Mouse (Mus musculus) intestine, postnatal 0 days (tissue): ENCODE results near the gene Sox15. TPM values are rescaled to one million over a fixed set of nuclear protein-coding genes. Genes with fewer than 3 reads are reported as not detected.

ENCODE experiments used
- ATAC-seq: fragments of 200-750 bp; cut with Nextera tagmentation; 2 replicates; pipeline ENCODE4 v1.8.0; 2017; ENCODE audit warnings: mild to moderate bottlenecking, moderate TSS enrichment, moderate library complexity
- H3K27ac ChIP-seq: fragments of 300-500 bp; sonication (generic); 2 replicates; pipeline ENCODE4 v1.5.1; 2014; ENCODE audit warnings: mild to moderate bottlenecking, low read depth, low read length, moderate library complexity
- H3K27me3 ChIP-seq: fragments of 300-500 bp; sonication (generic); replicated peaks from 2 replicates; pipeline ENCODE4 v1.6.1; 2014; ENCODE audit warnings: low read length, mixed read lengths; ENCODE audit not compliant: control insufficient read depth, insufficient read depth
- H3K36me3 ChIP-seq: fragments of 300-500 bp; sonication (generic); 2 replicates; pipeline ENCODE4 v1.6.1; 2014; ENCODE audit warnings: mild to moderate bottlenecking, moderate library complexity; ENCODE audit not compliant: control insufficient read depth, insufficient read depth
- H3K4me1 ChIP-seq: fragments of 300-500 bp; sonication (generic); replicated peaks from 2 replicates; pipeline ENCODE4 v1.6.1; 2014; ENCODE audit warnings: antibody characterized with exemption, low read length, mixed read lengths; ENCODE audit not compliant: control insufficient read depth, insufficient read depth
- H3K4me2 ChIP-seq: fragments of 300-500 bp; sonication (generic); replicated peaks from 2 replicates; pipeline ENCODE4 v1.6.1; 2014; ENCODE audit warnings: low read depth, mild to moderate bottlenecking, moderate library complexity
- H3K4me3 ChIP-seq: fragments of 300-500 bp; sonication (generic); 2 replicates; pipeline ENCODE4 v1.5.1; 2014; ENCODE audit warnings: low read depth, low read length
- H3K9ac ChIP-seq: fragments of 300-500 bp; sonication (generic); 2 replicates; pipeline ENCODE4 v1.6.1; 2014; ENCODE audit warnings: mild to moderate bottlenecking, low read depth, low read length
- H3K9me3 ChIP-seq: fragments of 300-500 bp; sonication (generic); 2 replicates; pipeline ENCODE4 v1.6.1; 2016; ENCODE audit warnings: mixed run types; ENCODE audit not compliant: control insufficient read depth
- CTCF ChIP-seq: sonication (generic); IDR thresholded peaks from 2 replicates; pipeline ENCODE4 v1.5.1; 2016; ENCODE audit warnings: low read depth, mild to moderate bottlenecking, control low read depth, antibody characterized with exemption, moderate library complexity
- WGBS: fragments of 180-500 bp; shearing (Covaris S2); extraction: QIAGEN DNeasy Blood & Tissue Kit; methylation state at CpG from one replicate; pipeline ENCODE4 v1.1.7; 2014; 5-methylcytosine and 5-hydroxymethylcytosine counted together
- polyA plus RNA-seq: library from polyadenylated mRNA; unstranded; fragments of >200 nt; fragmentation: Nextera tagmentation; extraction: Ambion mirVana; gene quantifications from 2 replicates; pipeline ENCODE4 v1.2.1, GENCODE M21; 2015

The Sox15 gene
- polyA plus RNA-seq, 1 experiment from 2014 or later: not detected

DNA sequence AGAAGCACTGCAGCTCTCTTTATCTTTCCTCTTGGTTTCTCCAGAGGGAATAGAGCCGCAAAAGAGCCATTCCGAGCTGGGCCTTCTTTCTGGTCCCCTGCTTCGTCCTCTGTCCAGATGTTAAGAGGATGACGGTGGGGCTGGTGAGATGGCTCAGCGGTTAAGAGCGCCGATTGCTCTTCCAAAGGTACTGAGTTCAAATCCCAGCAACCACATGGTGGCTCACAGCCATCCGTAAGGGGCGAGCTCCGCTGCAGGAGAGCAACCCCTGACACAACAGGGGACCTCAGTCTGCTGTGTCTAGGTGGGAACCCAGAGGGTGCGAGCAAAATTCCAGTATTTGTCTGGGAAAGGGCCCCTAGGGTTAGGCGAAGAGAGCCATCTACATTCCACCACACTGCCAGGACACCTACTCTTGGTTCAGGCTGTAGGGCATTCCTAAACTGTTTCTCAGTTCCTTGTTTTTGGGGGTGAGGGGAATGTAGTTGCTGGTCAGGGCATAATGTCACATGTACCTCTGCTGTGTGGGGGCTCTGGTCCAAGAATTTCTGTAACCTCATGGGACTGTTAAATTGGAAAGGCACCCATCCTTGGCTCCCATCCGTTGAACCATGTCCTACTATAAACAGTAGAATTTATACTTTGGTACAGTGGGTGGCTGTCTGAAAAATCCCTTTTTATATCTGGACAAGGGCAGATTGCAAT, 8.0 kb downstream of the Sox15 start:
- Histone ChIP-seq H3K9ac (peak overlapping the region; percentile 63), H3K4me3 (peak overlapping the region; percentile 50), H3K4me1 (0 out of 2 replicates have a peak, but pooled peaks cover 8% of the 10 kb centered on the region), H3K4me2 (peak overlapping the region; percentile 64), H3K27ac (peak overlapping the region; percentile 93), H3K9me3 (no peaks in the 10 kb centered on the region), H3K36me3 (peaks cover 52% of the 10 kb centered on the region), H3K27me3 (no peaks in the 10 kb centered on the region)
- no peak for ATAC-seq
- WGBS: 63% methylated on average over 13 of the region's 13 CpGs
- no peak for TF ChIP-seq CTCF

DNA sequence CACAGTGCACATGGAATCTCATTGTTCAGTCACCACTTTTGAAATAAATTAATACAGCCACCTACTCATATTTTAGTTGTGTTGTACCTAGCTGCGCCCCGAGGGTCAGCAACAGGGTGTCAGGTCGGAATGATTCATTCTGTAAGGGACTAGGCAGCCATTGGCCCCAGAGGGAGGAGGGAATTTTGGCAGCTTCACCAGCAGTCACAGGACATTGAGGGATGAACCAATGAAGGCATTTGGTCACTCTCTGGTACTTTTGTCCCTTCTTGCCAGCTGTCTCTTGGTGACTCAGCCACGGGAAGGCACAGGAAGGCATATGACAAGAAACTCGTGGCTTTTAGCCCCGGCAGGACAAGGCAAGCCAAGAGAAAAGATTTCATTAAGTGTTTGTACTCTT, 8.7 kb downstream of the Sox15 start:
- peaks cover 52% of the 10 kb centered on the region for H3K36me3 ChIP-seq
- H3K9me3 ChIP-seq: no peaks in the 10 kb centered on the region
- ATAC-seq: no peak
- no peak for TF ChIP-seq CTCF
- no peak overlapping the region for H3K4me3 ChIP-seq
- H3K27ac ChIP-seq: 0 out of 2 replicates have a peak overlapping the region, but pooled peaks have one; percentile 15
- 0 out of 2 replicates have a peak, but pooled peaks cover 8% of the 10 kb centered on the region for H3K4me1 ChIP-seq
- H3K9ac ChIP-seq: no peak overlapping the region
- H3K4me2 ChIP-seq: no peak overlapping the region
- no peaks in the 10 kb centered on the region for H3K27me3 ChIP-seq
- WGBS: 80% methylated on average over 6 of the region's 6 CpGs

DNA sequence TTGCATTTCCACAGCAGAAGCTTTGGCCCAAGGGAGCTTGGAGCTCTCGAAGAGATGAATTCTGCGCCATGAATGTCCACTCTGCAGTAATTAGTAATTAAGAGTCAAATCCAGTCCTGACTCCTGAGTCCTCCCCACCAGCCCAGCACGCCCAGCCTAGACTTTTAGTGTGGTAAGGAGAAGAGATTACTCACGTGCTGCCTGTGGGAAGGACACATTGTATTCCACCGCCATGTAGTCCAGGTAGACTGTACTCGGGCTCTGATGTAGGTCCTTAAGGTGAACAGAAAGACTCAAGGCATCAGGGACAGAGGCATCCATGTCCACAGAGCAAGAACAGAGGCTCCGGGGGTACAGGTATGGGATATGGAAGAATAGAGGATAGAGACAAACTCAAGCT, 9.7 kb downstream of the Sox15 start:
- Histone ChIP-seq H3K36me3 (peaks cover 56% of the 10 kb centered on the region), H3K27me3 (no peaks in the 10 kb centered on the region), H3K4me3 (no peak overlapping the region), H3K9ac (no peak overlapping the region), H3K4me1 (0 out of 2 replicates have a peak, but pooled peaks cover 8% of the 10 kb centered on the region), H3K4me2 (no peak overlapping the region), H3K9me3 (no peaks in the 10 kb centered on the region), H3K27ac (peak overlapping the region; percentile 21; the same call in 1 of the 2 replicates)
- ATAC-seq: no peak
- TF ChIP-seq CTCF: no peak
- WGBS: 86% methylated on average over 7 of the region's 7 CpGs

- WGBS: 69% methylated on average over 9 of the region's 9 CpGs
- 0 out of 2 replicates have a peak, but pooled peaks cover 8% of the 10 kb centered on the region for H3K4me1 ChIP-seq
- no peak overlapping the region for H3K4me3 ChIP-seq
- no peaks in the 10 kb centered on the region for H3K9me3 ChIP-seq
- ATAC-seq: no peak
- H3K27me3 ChIP-seq: no peaks in the 10 kb centered on the region
- H3K36me3 ChIP-seq: peaks cover 62% of the 10 kb centered on the region
- H3K27ac ChIP-seq: peak overlapping the region; percentile 41
- H3K9ac ChIP-seq: no peak overlapping the region
- no peak overlapping the region for H3K4me2 ChIP-seq
- TF ChIP-seq CTCF: no peak
These were observed 10.4 kb downstream of the Sox15 start for GRCm38 (mm10) chr11:69665457-69665960.

- 21% methylated on average over 7 of the region's 7 CpGs for WGBS
- no peak for TF ChIP-seq CTCF
- Histone ChIP-seq H3K36me3 (peaks cover 62% of the 10 kb centered on the region), H3K4me2 (no peak within 1 kb of the TSS), H3K27ac (peak within 1 kb of the TSS; percentile 41), H3K4me3 (no peak within 1 kb of the TSS), H3K9me3 (no peaks in the 10 kb centered on the region), H3K27me3 (no peaks in the 10 kb centered on the region), H3K9ac (no peak within 1 kb of the TSS), H3K4me1 (0 out of 2 replicates have a peak, but pooled peaks cover 8% of the 10 kb centered on the region)
- ATAC-seq: peak; percentile 12
These were observed 11.0 kb downstream of the Sox15 start, which contains the start of gene Cd68 for GRCm38 (mm10) chr11:69665961-69666664. Gene Cd68 (minus strand): TSS chr11:69666153.

DNA sequence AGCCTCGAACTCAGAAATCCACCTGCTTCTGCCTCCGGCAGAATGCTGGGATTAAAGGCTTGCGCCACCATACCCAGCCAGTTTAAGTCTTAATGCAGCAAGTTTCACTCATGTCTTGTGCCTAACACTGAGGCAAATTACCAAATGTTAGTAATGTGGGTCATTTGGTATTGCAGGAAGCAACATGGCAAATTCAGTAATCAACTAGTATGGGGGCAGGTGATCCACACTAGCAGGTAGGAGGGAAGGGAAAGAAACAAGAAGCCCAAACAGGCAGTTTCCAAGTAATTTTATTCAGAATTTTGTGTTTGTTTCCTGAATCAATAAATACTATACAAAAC, 11.5 kb downstream of the Sox15 start:
- ATAC-seq: no peak
- Histone ChIP-seq H3K4me1 (0 out of 2 replicates have a peak, but pooled peaks cover 8% of the 10 kb centered on the region), H3K36me3 (peaks cover 62% of the 10 kb centered on the region), H3K4me2 (no peak overlapping the region), H3K27ac (no peak overlapping the region), H3K4me3 (no peak overlapping the region), H3K9me3 (no peaks in the 10 kb centered on the region), H3K27me3 (no peaks in the 10 kb centered on the region), H3K9ac (no peak overlapping the region)
- WGBS: 77% methylated on average over 3 of the region's 3 CpGs
- TF ChIP-seq CTCF: no peak
